Mouse (Mus musculus): ENCODE measurements around the gene Zfp282. TPM values are rescaled to one million over a fixed set of nuclear protein-coding genes. Genes with fewer than 3 reads are reported as not detected.

Gene Zfp282
- polyA plus RNA-seq, 1 experiment from 2014 or later = 19.4 TPM

DNA sequence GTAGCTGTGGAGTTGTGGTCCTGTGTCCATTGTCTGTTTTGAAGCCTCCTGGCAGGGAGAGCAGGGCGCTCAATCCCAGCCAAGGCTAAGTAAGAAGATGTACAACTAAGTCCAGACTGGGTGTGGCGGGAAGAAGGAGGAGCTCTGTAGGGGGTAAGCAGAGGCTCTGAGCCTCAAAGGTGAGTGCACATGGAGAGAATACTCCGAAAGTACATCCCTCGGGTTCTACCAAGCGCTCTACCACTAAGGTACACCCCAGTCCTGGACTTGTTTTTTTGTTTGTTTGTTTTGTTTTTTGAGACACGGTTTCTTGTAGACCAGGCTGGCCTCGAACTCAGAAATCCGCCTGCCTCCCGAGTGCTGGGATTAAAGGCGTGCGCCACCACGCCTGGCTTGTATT is 65.5 kb downstream of the Zfp282 start:
- H3K27me3 ChIP-seq (ENCODE audit: control insufficient read depth, insufficient read depth, low read length) = no peaks in the 10 kb centered on the region
- H3K4me2 ChIP-seq (ENCODE audit: low read depth, low read length, severe bottlenecking) = peak overlapping the region; percentile 78
- peak overlapping the region; percentile 77 for H3K9ac ChIP-seq (ENCODE audit: low read length)
- ATAC-seq (replicated peaks; ENCODE audit: low FRiP score) (0 out of 2 replicates have a peak, but pooled peaks have one; percentile 29), DNase-seq (ENCODE audit: low spot score) (no peak)
- WGBS = 51% methylated on average over 12 of the region's 12 CpGs
- H3K4me3 ChIP-seq (ENCODE audit: low read depth, low read length) = peak overlapping the region; percentile 40; the same call in 1 of the 2 replicates
- peaks cover 5% of the 10 kb centered on the region; the same call in 1 of the 2 replicates for H3K4me1 ChIP-seq (replicated peaks; ENCODE audit: control insufficient read depth, insufficient read depth, low read length)
- H3K36me3 ChIP-seq (ENCODE audit: control insufficient read depth, insufficient read depth, low read length) = no peaks in the 10 kb centered on the region; the same call in 1 of the 2 replicates
- no peak overlapping the region for H3K27ac ChIP-seq (ENCODE audit: low read depth, low read length)
- no peaks in the 10 kb centered on the region for H3K9me3 ChIP-seq (ENCODE audit: control insufficient read depth, low read length)

GRCm38 (mm10) chr6:47943021-47943691 is 66.2 kb downstream of the Zfp282 start:
- Histone ChIP-seq H3K27ac (ENCODE audit: low read depth, low read length) (no peak overlapping the region), H3K4me3 (ENCODE audit: low read depth, low read length) (peak overlapping the region; percentile 40), H3K9ac (ENCODE audit: low read length) (peak overlapping the region; percentile 77), H3K4me1 (replicated peaks; ENCODE audit: control insufficient read depth, insufficient read depth, low read length) (peaks cover 5% of the 10 kb centered on the region; the same call in 1 of the 2 replicates), H3K27me3 (ENCODE audit: control insufficient read depth, insufficient read depth, low read length) (no peaks in the 10 kb centered on the region), H3K9me3 (ENCODE audit: control insufficient read depth, low read length) (no peaks in the 10 kb centered on the region), H3K36me3 (ENCODE audit: control insufficient read depth, insufficient read depth, low read length) (no peaks in the 10 kb centered on the region; the same call in 1 of the 2 replicates), H3K4me2 (ENCODE audit: low read depth, low read length, severe bottlenecking) (peak overlapping the region; percentile 78)
- WGBS = 10% methylated on average over 62 of the region's 64 CpGs
- DNase-seq (ENCODE audit: low spot score) (peak; percentile 87), ATAC-seq (replicated peaks; ENCODE audit: low FRiP score) (peak; percentile 94)

DNA sequence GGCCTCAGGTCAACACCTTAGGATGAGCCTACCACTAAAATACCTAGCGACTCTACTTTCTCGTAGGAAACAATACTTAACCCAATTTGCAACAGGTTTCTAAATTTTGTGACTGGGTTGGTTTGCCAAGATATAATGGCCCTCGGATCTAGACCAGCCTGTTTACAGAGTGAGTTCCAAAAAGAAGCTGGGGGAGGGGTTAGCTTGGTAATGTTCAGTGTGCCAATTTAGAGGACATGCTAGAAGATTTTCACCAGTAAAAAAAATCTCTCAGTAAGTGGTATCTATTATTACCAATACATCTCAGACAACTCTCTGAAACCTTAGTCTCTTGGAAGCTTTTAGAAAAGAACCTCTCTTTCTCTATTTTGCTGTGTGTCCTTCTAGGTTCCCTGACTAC is 66.7 kb downstream of the Zfp282 start:
- Histone ChIP-seq H3K9ac (ENCODE audit: low read length) (peak overlapping the region; percentile 77), H3K9me3 (ENCODE audit: control insufficient read depth, low read length) (no peaks in the 10 kb centered on the region), H3K4me2 (ENCODE audit: low read depth, low read length, severe bottlenecking) (peak overlapping the region; percentile 78; the same call in 1 of the 2 replicates), H3K4me1 (replicated peaks; ENCODE audit: control insufficient read depth, insufficient read depth, low read length) (peaks cover 5% of the 10 kb centered on the region; the same call in 1 of the 2 replicates), H3K27ac (ENCODE audit: low read depth, low read length) (no peak overlapping the region), H3K36me3 (ENCODE audit: control insufficient read depth, insufficient read depth, low read length) (no peaks in the 10 kb centered on the region; the same call in 1 of the 2 replicates), H3K4me3 (ENCODE audit: low read depth, low read length) (peak overlapping the region; percentile 40), H3K27me3 (ENCODE audit: control insufficient read depth, insufficient read depth, low read length) (no peaks in the 10 kb centered on the region)
- ATAC-seq (replicated peaks; ENCODE audit: low FRiP score) (no peak), DNase-seq (ENCODE audit: low spot score) (no peak)
- 85% methylated on average over 3 of the region's 3 CpGs for WGBS

- H3K9ac ChIP-seq (ENCODE audit: low read length) = no peak overlapping the region
- H3K27me3 ChIP-seq (ENCODE audit: control insufficient read depth, insufficient read depth, low read length) = no peaks in the 10 kb centered on the region
- H3K9me3 ChIP-seq (ENCODE audit: control insufficient read depth, low read length) = no peaks in the 10 kb centered on the region
- no peak overlapping the region for H3K27ac ChIP-seq (ENCODE audit: low read depth, low read length)
- H3K4me2 ChIP-seq (ENCODE audit: low read depth, low read length, severe bottlenecking) = no peak overlapping the region
- H3K4me3 ChIP-seq (ENCODE audit: low read depth, low read length) = no peak overlapping the region
- DNase-seq (ENCODE audit: low spot score) = no peak
- 94% methylated on average over 4 of the region's 4 CpGs for WGBS
- no peak for ATAC-seq (replicated peaks; ENCODE audit: low FRiP score)
- peaks cover 5% of the 10 kb centered on the region; the same call in 1 of the 2 replicates for H3K4me1 ChIP-seq (replicated peaks; ENCODE audit: control insufficient read depth, insufficient read depth, low read length)
- H3K36me3 ChIP-seq (ENCODE audit: control insufficient read depth, insufficient read depth, low read length) = no peaks in the 10 kb centered on the region; the same call in 1 of the 2 replicates
Measured at GRCm38 (mm10) chr6:47947388-47947787, 70.4 kb downstream of the Zfp282 start.

DNA sequence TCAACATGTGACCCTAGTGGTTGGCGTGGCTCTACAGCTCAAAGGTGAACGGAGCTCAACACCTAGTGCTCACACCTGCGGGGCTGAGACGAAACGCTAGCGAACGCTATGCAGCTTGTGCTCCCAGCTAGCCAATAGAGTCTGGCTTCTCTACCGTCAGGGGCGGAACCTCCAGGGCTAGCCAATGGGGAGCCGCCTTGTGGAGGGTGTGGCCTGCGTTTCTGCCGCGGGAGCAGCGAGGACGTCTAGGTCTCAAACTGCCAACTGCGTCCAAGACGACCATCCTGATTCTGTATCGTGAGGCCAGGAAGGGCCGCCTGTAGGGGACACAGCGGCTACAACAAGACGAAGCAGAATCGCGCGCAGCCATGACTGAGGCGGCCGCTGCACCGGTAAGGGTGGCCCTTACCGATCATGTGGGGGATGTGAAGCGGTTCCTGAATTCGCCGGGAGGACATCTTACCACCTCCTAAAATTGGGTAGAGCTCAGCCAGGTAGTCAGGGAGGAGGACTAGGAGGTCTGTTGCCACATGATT is 76.3 kb downstream of the Zfp282 start, which contains the start of gene Zfp956:
Gene Zfp956 (plus strand): TSS at position 200 of the 536 bp plus-strand sequence.
- no peaks in the 10 kb centered on the region for H3K9me3 ChIP-seq (ENCODE audit: control insufficient read depth, low read length)
- H3K4me1 ChIP-seq (replicated peaks; ENCODE audit: control insufficient read depth, insufficient read depth, low read length) = peaks cover 3% of the 10 kb centered on the region; the same call in 1 of the 2 replicates
- ATAC-seq (replicated peaks; ENCODE audit: low FRiP score) (peak; percentile 100), DNase-seq (ENCODE audit: low spot score) (peak; percentile 95)
- WGBS = under 1% methylated on average over 31 of the region's 31 CpGs
- H3K9ac ChIP-seq (ENCODE audit: low read length) = peak within 1 kb of the TSS; percentile 72
- no peaks in the 10 kb centered on the region; the same call in 1 of the 2 replicates for H3K27me3 ChIP-seq (ENCODE audit: control insufficient read depth, insufficient read depth, low read length)
- H3K27ac ChIP-seq (ENCODE audit: low read depth, low read length) = 0 out of 2 replicates have a peak within 1 kb of the TSS, but pooled peaks have one; percentile 28
- H3K4me2 ChIP-seq (ENCODE audit: low read depth, low read length, severe bottlenecking) = peak within 1 kb of the TSS; percentile 90
- H3K36me3 ChIP-seq (ENCODE audit: control insufficient read depth, insufficient read depth, low read length) = no peaks in the 10 kb centered on the region
- H3K4me3 ChIP-seq (ENCODE audit: low read depth, low read length) = peak within 1 kb of the TSS; percentile 62

DNA sequence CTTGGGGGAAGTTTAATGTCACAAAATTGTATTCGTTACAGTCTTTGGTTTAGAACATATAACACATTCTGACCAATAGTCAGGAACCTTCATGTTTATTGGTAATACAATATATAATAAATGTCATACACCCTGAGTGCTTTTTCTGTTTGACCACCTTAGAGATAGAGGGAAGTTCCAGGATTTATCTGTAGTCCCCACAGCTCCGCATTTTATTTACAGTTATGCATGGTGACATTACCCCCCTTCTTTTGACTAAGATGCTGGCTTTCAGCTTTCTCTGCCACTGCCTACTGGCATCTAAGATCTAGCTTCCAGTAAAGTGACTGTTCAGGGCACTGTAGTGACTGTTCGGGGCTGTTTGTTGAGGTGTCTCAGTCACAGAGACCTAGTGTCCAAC is 77.4 kb downstream of the Zfp282 start:
- ATAC-seq (replicated peaks; ENCODE audit: low FRiP score) = no peak
- peak overlapping the region; percentile 62; the same call in 1 of the 2 replicates for H3K4me3 ChIP-seq (ENCODE audit: low read depth, low read length)
- 92% methylated on average over 3 of the region's 3 CpGs for WGBS
- no peak for DNase-seq (ENCODE audit: low spot score)
- peaks cover 3% of the 10 kb centered on the region; the same call in 1 of the 2 replicates for H3K4me1 ChIP-seq (replicated peaks; ENCODE audit: control insufficient read depth, insufficient read depth, low read length)
- H3K4me2 ChIP-seq (ENCODE audit: low read depth, low read length, severe bottlenecking) = no peak overlapping the region; the same call in 1 of the 2 replicates
- H3K27ac ChIP-seq (ENCODE audit: low read depth, low read length) = no peak overlapping the region
- no peaks in the 10 kb centered on the region; the same call in 1 of the 2 replicates for H3K27me3 ChIP-seq (ENCODE audit: control insufficient read depth, insufficient read depth, low read length)
- H3K9me3 ChIP-seq (ENCODE audit: control insufficient read depth, low read length) = no peaks in the 10 kb centered on the region
- H3K36me3 ChIP-seq (ENCODE audit: control insufficient read depth, insufficient read depth, low read length) = no peaks in the 10 kb centered on the region; the same call in 1 of the 2 replicates
- H3K9ac ChIP-seq (ENCODE audit: low read length) = no peak overlapping the region; the same call in 1 of the 2 replicates

- no peaks in the 10 kb centered on the region; the same call in 1 of the 2 replicates for H3K27me3 ChIP-seq (ENCODE audit: control insufficient read depth, insufficient read depth, low read length)
- no peak for ATAC-seq (replicated peaks; ENCODE audit: low FRiP score)
- no peaks in the 10 kb centered on the region; the same call in 1 of the 2 replicates for H3K36me3 ChIP-seq (ENCODE audit: control insufficient read depth, insufficient read depth, low read length)
Measured at GRCm38 (mm10) chr6:47957816-47958215, 80.8 kb downstream of the Zfp282 start.

More at GRCm38 (mm10) chr6:47957816-47958215, 80.8 kb downstream of the Zfp282 start:
- Histone ChIP-seq H3K9ac (ENCODE audit: low read length) (no peak overlapping the region), H3K4me2 (ENCODE audit: low read depth, low read length, severe bottlenecking) (no peak overlapping the region), H3K9me3 (ENCODE audit: control insufficient read depth, low read length) (no peaks in the 10 kb centered on the region), H3K27ac (ENCODE audit: low read depth, low read length) (no peak overlapping the region), H3K4me1 (replicated peaks; ENCODE audit: control insufficient read depth, insufficient read depth, low read length) (peaks cover 3% of the 10 kb centered on the region; the same call in 1 of the 2 replicates), H3K4me3 (ENCODE audit: low read depth, low read length) (no peak overlapping the region)
- DNase-seq (ENCODE audit: low spot score) = no peak

Data from forebrain, embryonic 11.5 days (tissue).